Mouse (Mus musculus): ENCODE measurements around the gene Tnnt3. TPM values are rescaled to one million over a fixed set of nuclear protein-coding genes. Genes with fewer than 3 reads are reported as not detected.

The Tnnt3 gene
- total RNA-seq, 4 experiments from 2014 or later = 0.88 to 14.3 (median 6.5) TPM

DNA sequence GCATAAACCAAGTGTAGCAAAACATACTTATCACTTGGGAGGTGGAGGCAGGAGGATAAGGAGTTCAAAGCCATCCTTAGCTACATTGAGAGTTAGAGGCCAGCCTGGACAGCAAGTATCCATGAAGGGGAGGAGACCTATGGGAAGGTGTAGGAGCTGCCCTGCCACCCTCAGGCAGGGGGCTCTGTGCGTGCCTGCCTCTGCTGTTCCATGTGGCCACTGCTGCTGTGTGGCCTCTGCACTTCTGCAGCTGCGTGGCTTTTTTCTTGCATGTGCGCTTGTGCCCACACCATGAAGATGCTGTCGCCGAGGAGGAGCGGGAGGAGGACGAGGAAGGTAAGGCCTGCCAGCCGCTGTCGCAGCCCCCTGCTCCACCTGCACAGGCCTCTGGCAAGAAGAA, 8.8 kb downstream of the Tnnt3 start:
- no peak for DNase-seq (ENCODE audit: low spot score in 2 of 2)

DNA sequence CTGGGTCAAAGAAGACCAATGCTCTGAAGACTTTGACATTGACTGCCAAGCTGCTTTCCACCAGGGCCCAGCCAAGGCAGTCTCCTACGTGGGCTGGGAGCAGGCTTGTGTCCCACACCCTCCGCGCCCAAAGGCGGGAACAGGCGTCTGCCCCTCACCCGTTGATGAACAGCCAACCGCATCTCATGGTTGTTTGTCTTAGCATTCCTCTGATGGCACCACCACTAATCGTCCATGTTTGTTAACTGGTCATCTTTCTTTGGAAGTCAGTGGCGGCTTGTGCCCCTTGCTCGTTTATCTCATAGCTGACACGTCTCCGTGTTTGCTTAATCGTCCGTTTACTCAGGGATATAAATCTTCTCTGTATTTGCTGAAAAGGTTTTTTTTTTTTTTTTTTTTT, 10.9 kb downstream of the Tnnt3 start:
- no peak for DNase-seq (ENCODE audit: low spot score in 2 of 2)

DNA sequence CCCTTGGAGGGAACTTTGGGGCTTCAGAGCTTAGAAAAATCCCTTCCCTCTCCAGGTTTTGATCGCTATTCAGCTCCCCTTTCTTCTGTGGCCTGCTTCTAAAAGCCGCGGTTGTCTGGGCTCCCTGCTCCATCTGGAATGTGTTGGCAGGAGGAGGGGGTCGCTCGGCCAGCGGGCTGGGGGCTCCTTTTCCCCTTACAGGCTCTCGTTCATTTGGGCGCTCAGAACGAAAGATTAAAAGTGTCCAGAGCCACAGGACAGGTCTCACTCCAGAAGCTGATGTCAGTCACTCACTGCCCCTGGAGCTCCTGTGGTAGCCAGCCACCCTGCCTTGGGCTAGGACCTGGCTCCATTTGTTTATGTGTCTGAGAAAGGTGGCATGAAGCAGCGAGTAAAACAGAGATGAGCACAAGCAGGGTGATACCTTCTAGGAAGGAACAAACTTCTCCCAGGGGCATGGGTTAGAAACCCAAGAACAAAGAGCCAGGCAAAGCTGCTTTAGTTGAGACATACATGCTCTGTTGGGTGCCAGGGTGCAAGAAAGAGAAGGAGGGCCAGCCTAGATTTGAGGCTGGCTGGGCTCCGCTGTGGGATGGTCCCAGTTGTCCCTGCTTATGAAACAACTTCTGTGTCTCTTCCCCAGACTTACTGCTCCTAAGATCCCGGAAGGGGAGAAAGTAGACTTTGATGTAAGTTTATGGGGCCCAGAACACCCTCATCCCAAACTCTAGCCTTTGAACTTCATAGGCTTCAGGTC, 11.6 kb downstream of the Tnnt3 start:
- DNase-seq (ENCODE audit: low spot score in 2 of 2) = no peak

DNA sequence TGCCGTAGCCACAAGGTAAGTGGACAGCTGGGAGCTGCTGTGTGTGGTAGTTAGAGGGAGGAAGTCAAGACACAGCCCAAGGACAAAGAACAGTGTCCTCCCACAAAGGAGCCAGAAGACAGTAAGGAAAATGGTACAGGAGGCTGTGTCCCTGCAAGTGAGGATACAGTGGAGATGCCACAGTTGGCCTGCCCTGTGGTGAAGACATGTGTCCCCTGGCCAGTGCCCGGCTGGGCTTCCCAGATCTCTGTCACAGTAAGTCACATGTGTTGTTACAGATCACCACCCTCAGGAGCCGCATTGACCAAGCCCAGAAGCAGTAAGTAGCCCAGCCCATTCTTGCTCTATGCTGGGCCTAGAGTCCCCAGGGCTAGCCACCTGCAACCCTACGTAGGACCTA, 15.4 kb downstream of the Tnnt3 start:
- no peak for DNase-seq (ENCODE audit: low spot score in 2 of 2)

GRCm38 (mm10) chr7:142516221-142516978, 17.8 kb downstream of the Tnnt3 start:
- DNase-seq (ENCODE audit: low spot score in 2 of 2) = no peak

DNA sequence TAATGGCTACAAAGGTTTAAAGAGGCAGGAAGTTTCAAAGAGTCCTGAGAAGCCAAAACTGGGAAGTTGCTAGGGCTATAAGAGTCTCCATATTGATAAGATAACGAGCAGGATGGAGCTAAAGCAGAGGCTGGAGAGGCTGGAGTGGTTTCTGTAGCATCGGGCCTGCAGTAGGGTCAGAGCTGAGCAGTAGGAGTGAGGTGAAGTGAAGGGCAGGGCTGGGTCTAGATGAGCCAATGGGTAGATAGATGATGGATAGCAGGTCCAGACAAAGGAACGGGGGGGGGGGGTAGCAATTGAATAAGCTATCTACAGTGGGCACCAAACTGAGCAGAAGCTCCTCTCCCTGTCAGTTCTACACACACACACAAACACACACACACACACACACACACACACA, 18.9 kb downstream of the Tnnt3 start:
- DNase-seq (ENCODE audit: low spot score in 2 of 2) = no peak

DNA sequence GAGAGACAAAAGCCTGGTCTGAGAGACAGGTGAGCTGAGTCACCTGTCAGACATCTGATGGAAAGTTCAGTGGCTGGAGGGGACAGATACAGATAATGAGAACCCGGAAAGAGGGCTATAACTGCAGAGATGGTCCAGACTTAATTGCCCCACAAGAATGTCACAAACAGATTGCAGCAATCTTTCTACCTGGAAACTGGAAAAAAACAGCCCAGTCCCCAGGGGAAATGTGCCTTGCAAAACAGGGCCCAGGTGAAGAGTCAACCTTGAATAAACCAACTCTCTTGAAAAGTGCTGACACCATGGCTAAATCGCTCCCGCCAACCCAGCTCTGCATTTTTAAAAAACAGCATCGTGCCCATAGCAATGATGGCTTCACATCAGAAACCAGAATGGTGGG, 21.7 kb downstream of the Tnnt3 start:
- DNase-seq (ENCODE audit: low spot score in 2 of 2) = no peak

DNA sequence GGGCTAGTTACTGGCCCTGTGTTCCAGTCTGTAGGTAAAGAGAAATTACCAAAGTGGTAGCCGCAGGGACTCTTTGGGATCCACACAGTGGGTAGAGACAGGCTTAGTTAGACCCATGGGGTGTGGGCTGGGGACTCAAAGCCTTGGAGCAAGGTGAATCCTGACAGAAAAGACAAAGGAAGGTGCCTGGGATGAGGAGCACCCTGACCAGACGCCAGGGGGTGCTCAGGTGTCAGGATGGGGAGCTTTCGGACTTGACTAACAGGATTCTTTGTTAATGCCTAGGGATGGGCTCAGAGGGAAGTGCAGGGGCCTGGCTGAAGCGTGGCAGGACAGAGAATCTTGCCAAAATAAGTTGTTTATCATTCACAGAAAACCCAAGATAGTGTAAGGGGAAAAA, 23.7 kb downstream of the Tnnt3 start:
- DNase-seq (ENCODE audit: low spot score in 2 of 2) = no peak

DNA sequence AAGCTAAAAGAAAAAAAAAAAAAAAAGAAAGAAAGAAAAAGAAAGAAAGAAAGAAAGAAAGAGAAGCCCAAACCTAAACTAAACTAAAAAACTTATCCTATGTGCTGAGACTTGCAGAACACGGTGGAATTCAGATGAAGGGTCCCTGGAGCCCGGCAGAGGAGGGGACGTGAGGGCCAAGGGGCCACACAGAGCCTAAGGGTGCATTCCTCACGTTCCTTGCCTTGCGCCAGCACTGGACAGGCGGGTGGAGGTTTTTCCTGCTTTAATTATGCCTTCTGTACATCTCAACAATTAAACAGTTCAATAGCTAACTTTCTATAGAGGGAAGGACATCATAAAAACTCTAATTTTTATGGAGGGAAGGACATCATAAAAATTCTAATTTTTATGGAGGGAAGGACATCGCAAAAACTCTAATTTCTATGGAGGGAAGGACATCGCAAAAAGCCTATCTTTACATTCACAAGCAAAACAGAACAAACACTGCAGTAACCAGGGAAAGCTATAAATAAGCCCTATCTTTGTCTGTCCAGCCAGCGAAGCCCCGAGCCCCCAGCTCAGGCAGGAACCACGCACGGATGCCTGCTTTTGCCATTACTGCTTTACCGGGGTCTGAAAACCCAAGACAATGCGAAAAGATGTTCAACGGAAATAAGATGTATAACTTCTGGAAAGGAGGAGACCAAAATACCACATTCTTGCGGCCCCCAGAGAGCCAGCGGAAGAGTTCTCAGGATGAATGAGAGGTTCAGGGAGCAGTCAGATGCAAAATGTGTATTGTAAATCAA, 24.8 kb downstream of the Tnnt3 start:
- no peak for DNase-seq (ENCODE audit: low spot score in 2 of 2)

DNA sequence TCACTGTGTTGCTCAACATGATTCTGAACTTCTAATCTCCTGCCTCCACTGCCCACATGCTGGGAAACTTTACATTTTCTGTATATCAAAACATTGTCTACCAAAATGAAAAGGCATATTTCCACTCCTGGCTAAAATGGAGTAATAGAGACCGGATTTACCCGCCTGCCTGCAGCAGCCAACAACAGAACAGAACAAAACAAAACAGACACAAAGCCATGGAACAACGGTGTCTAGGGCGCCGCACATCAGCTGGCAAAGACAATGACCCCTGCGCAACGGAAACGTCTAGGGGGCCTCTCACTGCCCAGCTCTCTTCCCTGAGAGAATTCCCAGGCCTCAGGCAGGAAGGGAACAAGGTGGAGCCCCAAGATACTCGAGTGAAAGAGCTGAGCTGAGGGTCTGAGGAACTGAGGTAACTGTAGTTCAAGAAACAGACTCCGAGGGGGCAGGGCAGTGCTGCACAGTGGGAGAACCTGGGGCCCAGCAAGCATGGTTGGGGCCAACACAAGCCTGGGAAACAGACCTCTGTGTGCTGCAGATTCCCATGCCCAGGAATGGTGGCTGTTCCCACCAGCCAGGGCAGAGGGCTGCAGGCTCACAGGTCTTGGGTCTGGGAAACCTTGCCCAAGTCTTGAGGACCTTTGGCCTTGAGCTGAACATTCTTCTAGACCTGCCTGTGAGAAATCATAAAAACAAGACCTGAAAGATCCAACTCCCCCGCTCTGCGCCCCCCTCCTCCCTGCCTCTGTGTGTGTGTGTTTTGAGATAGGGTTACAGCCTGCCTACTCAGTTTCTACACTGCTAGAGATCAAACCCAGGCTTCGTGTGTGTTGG, 26.9 kb downstream of the Tnnt3 start:
- DNase-seq (ENCODE audit: low spot score in 2 of 2) = no peak

- DNase-seq (ENCODE audit: low spot score in 2 of 2) = no peak
Observed at GRCm38 (mm10) chr7:142529350-142529749, 30.7 kb downstream of the Tnnt3 start.

- DNase-seq (ENCODE audit: low spot score in 2 of 2) = no peak
Observed at GRCm38 (mm10) chr7:142531973-142532521, 33.4 kb downstream of the Tnnt3 start.

DNA sequence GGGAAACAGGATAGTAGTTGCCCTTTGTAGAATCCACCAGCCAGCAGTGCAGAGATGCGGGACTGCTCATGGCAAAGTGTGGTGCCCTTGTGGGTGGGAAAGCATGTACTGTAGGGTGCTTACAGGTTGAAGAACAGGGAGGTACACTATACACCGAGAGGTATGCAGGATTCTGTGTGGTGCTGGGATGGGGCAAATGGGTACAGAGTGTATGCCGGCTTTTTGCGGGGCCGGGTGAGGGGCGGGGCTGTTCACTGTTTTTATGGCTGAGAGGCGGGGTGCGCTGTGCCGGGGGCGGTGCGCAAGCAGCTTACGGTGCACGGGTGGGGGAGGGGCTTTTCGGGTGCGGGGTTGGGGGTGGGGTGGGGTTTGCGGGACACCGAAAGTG, 34.0 kb downstream of the Tnnt3 start, which contains the start of gene Mrpl23:
Mrpl23 (plus strand) TSS at position 16 of the 388 bp plus-strand sequence.
- peak in 1 of 2 experiments; percentile 12 for DNase-seq (ENCODE audit: low spot score in 2 of 2)

DNA sequence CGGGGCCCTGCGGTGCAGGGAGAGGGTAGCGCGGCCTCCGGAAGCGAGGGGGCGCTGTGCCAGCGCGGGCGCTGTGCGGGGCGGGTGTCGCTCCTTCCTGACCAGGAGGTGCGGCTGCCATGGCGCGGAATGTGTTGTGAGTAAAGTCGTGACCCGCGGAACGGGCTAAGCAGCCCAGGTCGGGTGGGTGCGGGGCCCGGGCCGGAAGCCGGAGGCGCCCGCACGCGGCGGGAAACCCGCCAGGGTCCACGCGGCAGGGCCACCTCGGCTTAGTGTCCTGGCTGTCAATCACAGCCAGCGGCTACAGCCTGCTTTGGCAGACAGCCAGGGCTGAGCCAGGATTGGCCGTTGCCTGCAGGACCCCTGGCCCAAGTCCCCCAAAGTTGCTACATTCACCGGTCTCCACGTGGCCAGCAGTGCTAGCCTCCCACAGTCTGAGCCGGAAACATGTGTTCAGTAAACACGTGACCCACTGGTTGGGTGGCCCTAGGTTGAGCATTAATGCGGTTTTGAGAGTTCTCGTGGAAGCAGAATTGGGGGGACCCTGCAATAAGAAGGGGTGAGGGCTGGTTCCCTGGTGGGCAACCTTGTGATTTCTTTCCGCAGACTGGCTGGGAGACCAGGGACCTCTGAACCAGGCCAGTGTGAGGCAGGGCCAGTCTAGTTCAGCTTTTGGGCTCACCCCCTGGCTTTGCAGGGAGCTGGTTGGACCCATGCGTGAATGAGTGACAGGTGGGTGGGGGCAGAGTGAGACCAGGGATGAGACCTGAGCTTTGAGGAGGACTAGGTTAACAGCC, 34.6 kb downstream of the Tnnt3 start:
- peak; percentile 78 to 83 for DNase-seq (ENCODE audit: low spot score in 2 of 2)

DNA sequence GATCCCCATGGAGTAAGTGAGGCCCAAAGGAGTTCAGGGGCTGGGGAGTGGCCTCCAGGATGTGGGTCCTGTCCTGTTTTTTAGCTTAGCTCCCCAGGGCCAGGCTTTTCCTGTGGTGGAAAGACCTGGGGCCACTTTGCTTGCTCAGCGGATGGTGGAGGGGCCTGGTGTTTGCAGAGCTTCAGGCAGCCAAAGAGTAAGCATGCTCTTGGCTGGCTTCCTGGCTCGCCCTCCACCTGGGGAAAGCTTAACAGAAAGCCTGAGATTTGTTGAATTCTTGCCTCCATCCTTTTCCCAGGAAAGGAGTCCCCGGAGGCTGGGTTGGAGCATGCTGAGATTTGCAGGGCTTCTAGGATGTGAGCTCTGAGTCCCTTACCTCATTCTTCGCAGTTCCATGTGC, 36.5 kb downstream of the Tnnt3 start:
- DNase-seq (ENCODE audit: low spot score in 2 of 2) = no peak

GRCm38 (mm10) chr7:142535832-142536231, 37.2 kb downstream of the Tnnt3 start:
- no peak for DNase-seq (ENCODE audit: low spot score in 2 of 2)

DNA sequence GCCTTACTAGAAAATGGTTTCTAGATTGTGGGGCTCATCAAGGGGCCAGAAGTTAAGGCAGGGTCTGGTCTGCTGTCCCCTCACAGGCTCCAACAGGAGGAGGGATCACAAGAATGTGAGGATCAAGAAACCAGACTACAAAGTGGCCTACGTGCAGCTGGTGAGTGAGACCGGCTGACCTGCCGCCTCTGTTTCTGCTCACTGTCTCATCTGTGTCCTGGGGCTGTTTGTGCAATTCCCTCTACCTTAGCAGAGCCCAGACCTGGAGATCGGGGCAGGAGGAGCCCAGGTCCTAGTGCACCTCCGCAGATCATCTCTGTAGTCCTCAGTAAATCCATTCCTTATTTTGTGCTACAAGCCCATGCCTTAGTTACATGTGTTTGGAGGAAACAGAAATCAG, 38.5 kb downstream of the Tnnt3 start:
- no peak for DNase-seq (ENCODE audit: low spot score in 2 of 2)

DNA sequence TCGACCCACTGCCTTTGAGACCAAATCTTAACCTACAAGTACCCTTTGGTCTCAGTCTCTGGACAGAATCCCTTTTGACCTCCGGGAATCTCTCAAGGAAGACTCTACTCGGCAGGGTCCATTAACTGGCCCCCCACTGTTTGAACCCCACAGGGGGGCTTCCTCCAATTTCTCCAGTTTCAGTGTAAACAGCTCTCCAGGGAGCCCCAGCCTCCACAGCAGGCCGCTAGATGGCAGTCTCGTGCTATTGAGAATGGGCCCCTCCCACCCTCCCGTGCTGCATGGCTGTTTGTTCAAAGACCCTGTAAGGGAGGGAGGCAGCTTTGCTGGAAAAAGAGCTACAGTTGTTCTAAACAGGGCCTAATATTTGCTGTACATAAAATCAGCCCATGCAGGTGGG, 39.2 kb downstream of the Tnnt3 start:
- DNase-seq (ENCODE audit: low spot score in 2 of 2) = peak in 1 of 2 experiments; percentile 27

DNA sequence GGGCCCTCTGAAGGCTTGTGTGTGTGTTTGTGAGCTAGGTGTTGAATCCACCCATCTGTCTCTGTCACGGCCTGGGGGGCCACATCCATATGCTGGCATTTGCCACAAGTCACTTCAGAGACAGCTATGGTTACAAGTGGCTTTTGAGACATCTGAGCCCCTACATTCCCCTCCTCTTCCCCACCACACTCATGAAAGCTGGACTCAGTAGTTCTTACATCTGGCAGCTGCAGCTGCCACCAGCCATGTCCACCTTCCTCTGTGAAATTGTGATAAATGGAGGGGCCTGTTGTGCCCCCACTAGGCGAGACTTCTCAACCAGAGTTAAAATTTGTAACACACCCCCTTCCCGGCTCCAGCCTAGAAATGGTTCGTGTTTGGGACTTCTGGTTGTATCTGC, 39.7 kb downstream of the Tnnt3 start:
- DNase-seq (ENCODE audit: low spot score in 2 of 2) = no peak

GRCm38 (mm10) chr7:142538766-142539165, 40.1 kb downstream of the Tnnt3 start:
- no peak for DNase-seq (ENCODE audit: low spot score in 2 of 2)

Measured in left cerebral cortex, adult 8-10 months (tissue).